Mouse (Mus musculus): ENCODE results near the gene Gna14.

Gna14 gene

DNA sequence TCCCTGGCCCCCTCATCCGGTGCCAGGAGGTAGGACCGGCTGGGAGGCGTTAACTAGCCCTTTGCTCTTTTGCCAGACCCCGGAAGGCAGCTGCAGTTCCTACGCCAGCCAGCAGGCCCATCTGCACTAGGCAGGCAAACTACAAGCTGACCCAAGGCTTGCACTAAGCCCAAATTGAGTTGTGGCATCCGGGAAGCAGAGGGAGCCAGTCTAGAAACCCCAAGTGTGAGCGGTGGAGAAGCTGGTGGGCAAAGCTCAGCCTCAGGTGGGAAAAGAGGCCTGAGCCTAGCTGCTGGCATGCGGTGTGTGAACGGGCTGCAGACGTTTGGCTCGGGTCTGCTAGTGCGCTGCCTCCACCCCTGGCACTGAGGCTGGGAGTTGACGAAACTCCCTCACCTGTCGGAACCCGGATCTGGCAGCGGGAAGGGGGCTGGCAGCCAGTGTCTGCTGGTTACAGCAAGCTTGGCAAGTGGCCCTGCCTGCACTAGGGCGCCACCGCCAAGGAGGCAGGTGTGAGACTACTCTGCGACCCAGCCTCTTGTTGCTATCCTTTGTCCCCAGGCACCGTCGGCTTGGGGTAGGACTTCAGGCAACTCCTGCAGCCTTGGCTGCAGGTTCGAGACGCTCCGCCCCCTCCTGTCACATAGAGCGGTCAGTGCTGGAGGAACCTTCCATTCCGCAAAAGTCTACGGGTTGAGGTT lies at the start of gene Gna14:
TSS of gene Gna14 (plus strand) at position 232 of the 701 bp plus-strand sequence.
- peak; percentile 82 for DNase-seq (ENCODE audit: low spot score)

GRCm38 (mm10) chr19:16386514-16386913 lies 49.0 kb upstream of the Gna14 start:
- DNase-seq (ENCODE audit: low spot score) = no peak

DNA sequence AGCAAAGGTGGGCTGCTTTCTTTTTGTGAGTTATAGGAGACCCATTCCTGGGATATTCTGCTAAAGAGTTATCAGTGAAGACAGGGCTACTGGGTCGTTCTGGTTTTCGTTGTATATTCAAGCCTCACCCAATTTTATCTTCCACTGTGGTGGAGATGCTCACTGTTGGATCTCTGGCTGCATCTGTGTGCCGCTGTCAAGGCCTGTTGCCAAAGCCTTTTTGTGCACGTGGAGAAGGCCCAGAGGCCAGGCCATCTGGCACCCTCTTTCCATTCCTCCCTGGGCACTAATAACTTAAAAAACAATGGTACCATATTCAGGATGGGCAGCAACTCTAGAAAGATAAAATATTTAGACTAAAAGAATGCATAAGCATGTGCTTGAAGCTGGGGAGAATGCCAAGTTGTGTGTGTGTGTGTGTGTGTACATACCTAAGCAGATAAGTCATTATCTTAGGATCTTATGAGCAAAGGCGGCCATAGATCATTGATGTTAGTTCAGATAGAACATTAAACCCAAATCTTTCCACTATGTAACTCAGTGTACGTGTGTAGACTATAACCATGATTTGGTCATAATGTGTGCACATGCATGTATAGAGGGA lies 45.3 kb upstream of the Gna14 start:
- no peak for DNase-seq (ENCODE audit: low spot score)

DNA sequence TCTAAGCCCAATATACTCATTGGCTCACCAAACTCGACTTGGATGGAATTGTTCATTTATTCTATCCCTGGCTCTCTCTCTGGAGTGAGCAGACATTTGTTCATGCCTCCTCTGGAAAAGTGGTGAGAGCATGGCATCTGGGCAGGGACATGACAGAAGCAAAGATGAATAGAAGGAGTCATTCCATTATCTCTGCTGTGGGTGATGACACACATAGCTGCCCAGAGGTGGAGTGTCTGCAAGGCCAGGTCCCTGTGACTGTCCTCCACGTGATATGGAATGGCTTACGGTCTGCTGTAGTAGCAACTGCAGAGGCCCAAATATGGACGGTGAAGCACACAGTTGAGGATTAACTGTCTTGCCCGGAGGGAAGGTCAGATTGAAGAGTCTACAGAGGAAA lies 41.2 kb upstream of the Gna14 start:
- DNase-seq (ENCODE audit: low spot score) = no peak

GRCm38 (mm10) chr19:16403101-16403500 lies 32.5 kb upstream of the Gna14 start:
- DNase-seq (ENCODE audit: low spot score) = no peak

DNA sequence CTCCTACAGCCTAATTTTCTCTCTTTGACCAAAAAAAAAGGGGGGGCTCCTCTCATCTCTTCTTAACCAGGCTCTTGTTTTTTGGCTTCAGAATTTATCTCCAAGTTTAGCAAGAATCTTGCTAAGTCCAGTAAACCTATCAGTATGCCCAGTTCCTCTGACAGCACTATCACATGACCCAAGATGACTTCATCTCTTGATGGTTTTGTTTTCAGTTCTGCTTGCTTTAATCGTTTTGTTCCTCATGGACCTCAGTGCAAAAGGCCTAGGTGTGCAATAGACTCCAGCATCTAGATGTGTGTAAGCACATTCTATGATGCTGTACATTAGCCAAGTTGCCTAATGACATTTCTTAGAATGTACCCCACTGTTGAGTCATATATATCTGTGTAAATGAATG lies 27.8 kb upstream of the Gna14 start:
- no peak for DNase-seq (ENCODE audit: low spot score)

DNA sequence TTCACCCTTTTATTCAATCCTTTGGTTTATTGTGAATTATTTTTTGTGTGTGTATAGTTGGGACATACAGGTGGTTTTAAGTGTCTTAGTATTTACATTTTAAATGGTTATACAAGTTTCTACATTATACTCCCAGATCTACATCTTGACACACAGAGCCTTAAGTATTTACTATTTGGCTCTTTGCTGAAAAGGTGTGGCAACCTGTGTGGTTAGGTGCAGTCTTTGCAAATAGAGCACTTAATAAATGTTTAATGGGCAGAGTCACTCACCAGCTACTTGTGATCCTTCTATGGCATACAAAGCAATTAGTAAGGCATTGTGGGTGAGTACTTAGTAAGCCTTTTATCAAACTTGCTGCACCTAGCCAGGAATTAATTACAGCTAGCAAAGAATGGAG lies 24.3 kb upstream of the Gna14 start:
- no peak for DNase-seq (ENCODE audit: low spot score)

GRCm38 (mm10) chr19:16418086-16418663 lies 17.4 kb upstream of the Gna14 start:
- no peak for DNase-seq (ENCODE audit: low spot score)

- DNase-seq (ENCODE audit: low spot score) = no peak
Observed at GRCm38 (mm10) chr19:16425596-16425995, 10.0 kb upstream of the Gna14 start.

DNA sequence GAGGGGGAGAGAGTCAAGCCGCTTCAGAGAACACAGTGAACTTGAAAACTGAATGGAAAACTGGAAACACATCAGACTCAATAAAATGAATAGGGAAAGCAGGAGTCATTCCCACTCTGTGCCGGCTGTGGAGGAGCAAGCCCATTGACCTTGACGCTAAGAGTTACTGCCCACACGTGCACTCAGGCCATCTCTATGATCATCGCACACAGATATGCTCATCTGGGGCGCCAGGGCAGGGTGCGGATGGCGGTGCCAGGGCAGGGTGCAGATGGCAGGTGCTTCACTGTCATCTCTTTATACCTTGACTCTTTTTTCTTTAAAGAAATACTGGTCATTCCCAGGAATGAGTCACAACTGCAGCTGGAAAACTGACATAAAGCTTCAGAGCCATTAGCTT lies 4.2 kb upstream of the Gna14 start:
- no peak for DNase-seq (ENCODE audit: low spot score)

DNA sequence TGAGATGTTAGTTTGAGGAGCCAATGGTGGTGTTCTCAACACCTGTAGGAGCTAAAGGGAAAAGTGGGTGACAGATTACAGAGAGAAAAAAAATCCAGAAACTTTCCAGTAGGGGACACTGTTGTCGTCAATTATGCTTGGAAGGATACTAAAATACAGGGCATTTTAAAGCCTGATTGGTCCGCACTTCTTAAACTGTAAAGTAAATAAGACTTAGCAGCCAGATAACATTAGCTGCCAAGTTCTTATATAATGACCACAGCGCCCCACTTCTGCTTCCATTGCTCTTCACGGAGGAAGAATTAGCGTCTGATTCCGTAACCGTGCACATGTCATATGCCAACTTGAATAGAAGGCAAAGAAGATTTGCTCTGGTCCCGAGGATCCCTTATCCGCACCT lies 683 bp upstream of the Gna14 start:
- peak; percentile 63 for DNase-seq (ENCODE audit: low spot score)

- DNase-seq (ENCODE audit: low spot score) = peak; percentile 52
Observed at GRCm38 (mm10) chr19:16436335-16437169, 990 bp downstream of the Gna14 start.

DNA sequence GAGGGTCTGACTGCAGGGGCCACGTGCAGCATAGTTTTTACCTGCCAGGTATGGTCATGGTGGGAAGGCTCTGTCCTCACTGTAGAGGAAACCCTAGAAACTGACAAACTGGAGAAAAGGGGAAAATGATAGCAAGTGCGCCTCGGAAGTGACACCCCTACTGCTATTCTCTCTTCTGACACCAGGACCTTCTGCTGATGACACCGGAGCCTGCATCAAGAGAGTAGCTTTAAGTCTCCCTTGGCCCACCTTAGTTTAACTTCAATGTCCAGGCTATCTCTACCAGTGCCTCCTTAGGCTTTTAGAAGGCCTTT lies 1.6 kb downstream of the Gna14 start:
- no peak for DNase-seq (ENCODE audit: low spot score)

GRCm38 (mm10) chr19:16437906-16438305 lies 2.3 kb downstream of the Gna14 start:
- DNase-seq (ENCODE audit: low spot score) = no peak

DNA sequence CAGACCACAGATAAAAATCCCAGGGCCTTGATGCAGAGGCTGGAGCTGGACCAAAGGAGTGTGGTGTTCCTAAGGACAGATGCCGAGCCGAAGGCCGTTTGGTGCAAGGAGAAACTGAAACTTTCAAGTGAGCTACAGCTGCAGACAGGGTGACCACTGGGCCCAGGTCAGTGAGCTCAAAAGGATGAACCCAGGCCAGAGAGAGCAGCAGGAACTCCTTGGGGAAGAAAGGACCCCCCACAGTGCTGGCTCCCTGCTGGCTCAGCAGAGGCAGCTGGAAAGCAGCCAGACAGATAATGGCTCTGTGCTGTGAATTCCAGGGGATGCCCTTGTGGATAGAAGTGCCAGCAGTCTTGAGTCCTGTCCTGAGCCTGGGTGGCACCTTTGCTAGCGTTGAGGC lies 3.7 kb downstream of the Gna14 start:
- DNase-seq (ENCODE audit: low spot score) = peak; percentile 11

- DNase-seq (ENCODE audit: low spot score) = no peak
Observed at GRCm38 (mm10) chr19:16439834-16440233, 4.3 kb downstream of the Gna14 start.

DNA sequence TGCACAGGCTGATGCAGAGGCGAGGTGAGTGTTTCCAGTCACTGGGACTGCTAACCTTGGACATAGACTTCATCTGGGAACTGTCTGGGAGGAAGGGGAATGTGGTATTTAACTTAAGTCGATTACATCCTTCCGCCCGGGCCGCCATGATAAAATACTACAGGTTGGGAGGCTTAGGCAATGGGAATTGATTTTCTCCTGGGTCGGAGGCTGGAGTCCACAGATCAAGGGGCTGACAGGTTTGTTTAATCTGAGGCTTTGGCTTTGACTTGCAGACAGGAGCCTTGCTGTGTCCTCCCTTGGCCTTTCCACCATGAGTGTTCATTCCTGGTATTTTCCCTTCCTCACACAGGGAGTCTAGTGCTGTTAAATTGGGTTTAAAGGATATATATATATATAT lies 5.8 kb downstream of the Gna14 start:
- no peak for DNase-seq (ENCODE audit: low spot score)

DNA sequence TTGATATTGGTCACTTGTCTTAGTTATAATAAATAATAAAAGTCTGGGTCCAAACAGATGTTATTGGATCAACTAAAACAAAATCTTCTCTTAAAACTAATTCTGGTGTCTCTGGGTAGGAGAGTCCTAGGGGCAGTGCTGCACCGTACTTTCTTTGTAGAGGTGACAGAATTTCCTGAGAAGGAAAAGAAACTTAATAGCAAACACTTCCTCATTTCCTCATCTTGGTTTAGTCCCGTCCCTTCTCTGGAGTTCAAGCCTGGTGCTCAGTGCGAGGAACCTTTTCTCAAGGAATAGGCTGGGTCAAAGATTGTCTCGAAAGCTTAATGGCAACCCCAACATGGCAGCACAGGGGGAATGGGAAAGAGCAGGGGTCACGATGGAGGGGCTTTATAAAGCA lies 7.8 kb downstream of the Gna14 start:
- no peak for DNase-seq (ENCODE audit: low spot score)

- DNase-seq (ENCODE audit: low spot score) = no peak
Observed at GRCm38 (mm10) chr19:16446612-16447011, 11.1 kb downstream of the Gna14 start.

GRCm38 (mm10) chr19:16447832-16448621 lies 12.5 kb downstream of the Gna14 start:
- DNase-seq (ENCODE audit: low spot score) = no peak

- DNase-seq (ENCODE audit: low spot score) = no peak
Observed at GRCm38 (mm10) chr19:16448796-16449195, 13.2 kb downstream of the Gna14 start.

GRCm38 (mm10) chr19:16450824-16451223 lies 15.3 kb downstream of the Gna14 start:
- DNase-seq (ENCODE audit: low spot score) = no peak
